Mouse (Mus musculus) limb, embryonic 14.5 days (tissue): ENCODE measurements around the gene Bcas2. TPM values are rescaled to one million over a fixed set of nuclear protein-coding genes. Genes with fewer than 3 reads are reported as not detected.

ENCODE experiments used
- ATAC-seq: fragments of 200-750 bp; cut with Nextera tagmentation; 2 replicates; pipeline ENCODE4 v1.8.0; 2017; ENCODE audit warnings: low read depth, moderate number of reproducible peaks, moderate TSS enrichment; ENCODE audit not compliant: low FRiP score
- DNase-seq: peaks from one replicate; pipeline ENCODE4 v3.0.0-alpha.2; 2015; ENCODE audit warnings: low spot score
- H3K27ac ChIP-seq: fragments of 300-500 bp; sonication (generic); replicated peaks from 2 replicates; pipeline ENCODE4 v1.5.1; 2014; ENCODE audit warnings: low read depth, mild to moderate bottlenecking, low read length, moderate library complexity, mixed read lengths
- H3K27me3 ChIP-seq: fragments of 300-500 bp; sonication (generic); 2 replicates; pipeline ENCODE4 v1.6.1; 2014; ENCODE audit warnings: low read length, mixed read lengths; ENCODE audit not compliant: control insufficient read depth, insufficient read depth
- H3K36me3 ChIP-seq: fragments of 300-500 bp; sonication (generic); 2 replicates; pipeline ENCODE4 v1.6.1; 2014; ENCODE audit warnings: mild to moderate bottlenecking, low read length, moderate library complexity, mixed read lengths; ENCODE audit not compliant: control insufficient read depth, insufficient read depth
- H3K4me1 ChIP-seq: fragments of 300-500 bp; sonication (generic); 2 replicates; pipeline ENCODE4 v1.6.1; 2014; ENCODE audit warnings: antibody characterized with exemption, low read length, mixed read lengths; ENCODE audit not compliant: control insufficient read depth, insufficient read depth
- H3K4me2 ChIP-seq: fragments of 300-500 bp; sonication (generic); replicated peaks from 2 replicates; pipeline ENCODE4 v1.6.1; 2014; ENCODE audit warnings: low read depth, mild to moderate bottlenecking, low read length, moderate library complexity; ENCODE audit not compliant: severe bottlenecking
- H3K4me3 ChIP-seq: fragments of 300-500 bp; sonication (generic); replicated peaks from 2 replicates; pipeline ENCODE4 v1.5.1; 2014; ENCODE audit warnings: low read length
- H3K9ac ChIP-seq: fragments of 300-500 bp; sonication (generic); 2 replicates; pipeline ENCODE4 v1.6.1; 2014; ENCODE audit warnings: mild to moderate bottlenecking, low read depth, low read length, moderate library complexity; ENCODE audit not compliant: severe bottlenecking
- H3K9me3 ChIP-seq: fragments of 300-500 bp; sonication (generic); 2 replicates; pipeline ENCODE4 v1.6.1; 2016; ENCODE audit warnings: low read length; ENCODE audit not compliant: control insufficient read depth
- POLR2A ChIP-seq: fragments of 200-500 bp; IDR thresholded peaks from 2 replicates; pipeline ENCODE4 v1.8.0; 2012; ENCODE audit warnings: inconsistent platforms, mild to moderate bottlenecking, moderate library complexity, borderline replicate concordance; ENCODE audit not compliant: insufficient read depth, insufficient read length; ENCODE audit errors: extremely low read depth
- WGBS: fragments of 180-500 bp; shearing (Covaris S2); extraction: QIAGEN DNeasy Blood & Tissue Kit; methylation state at CpG from one replicate; pipeline ENCODE4 v1.1.7; 2014; 5-methylcytosine and 5-hydroxymethylcytosine counted together
- polyA plus RNA-seq, 2 experiments: library from polyadenylated mRNA; depleted of rRNA in 1 of 2; stranded (reverse) in 1 of 2; unstranded in 1 of 2; fragments of >200 nt; fragmentation: Nextera tagmentation in 1 of 2; extraction: Ambion mirVana in 1 of 2; gene quantifications; 2 replicates each; pipeline versions ENCODE4 v1.2.1 to v1.2.3; 2012 to 2014

Bcas2 gene
- polyA plus RNA-seq, 2 experiments: 155 to 161 TPM

- Histone ChIP-seq H3K27ac (no peak overlapping the region), H3K9me3 (peaks cover 3% of the 10 kb centered on the region; the same call in 1 of the 2 replicates), H3K4me3 (no peak overlapping the region), H3K36me3 (no peaks in the 10 kb centered on the region), H3K4me1 (0 out of 2 replicates have a peak, but pooled peaks cover 7% of the 10 kb centered on the region), H3K4me2 (no peak overlapping the region), H3K9ac (no peak overlapping the region), H3K27me3 (no peaks in the 10 kb centered on the region)
- TF ChIP-seq POLR2A: no peak
- no peak for ATAC-seq
- WGBS: 85% methylated on average over 1 of the region's 1 CpGs
- no peak for DNase-seq
Observed at GRCm38 (mm10) chr3:103203554-103203953, 32.1 kb downstream of the Bcas2 start.

- Histone ChIP-seq H3K4me2 (no peak overlapping the region), H3K27ac (no peak overlapping the region), H3K36me3 (no peaks in the 10 kb centered on the region), H3K9me3 (peaks cover 3% of the 10 kb centered on the region; the same call in 1 of the 2 replicates), H3K9ac (no peak overlapping the region), H3K4me3 (no peak overlapping the region), H3K4me1 (0 out of 2 replicates have a peak, but pooled peaks cover under 1% of the 10 kb centered on the region), H3K27me3 (no peaks in the 10 kb centered on the region)
- DNase-seq (no peak), ATAC-seq (no peak)
- whole genome bisulfite sequencing: 91% methylated on average over 3 of the region's 3 CpGs
- no peak for TF ChIP-seq POLR2A
Observed at GRCm38 (mm10) chr3:103204445-103204844, 33.0 kb downstream of the Bcas2 start.

GRCm38 (mm10) chr3:103206393-103206792 is 34.9 kb downstream of the Bcas2 start:
- no peaks in the 10 kb centered on the region for H3K4me1 ChIP-seq
- no peak for ATAC-seq
- WGBS: 82% methylated on average over 6 of the region's 6 CpGs
- DNase-seq: no peak
- H3K9ac ChIP-seq: no peak overlapping the region
- TF ChIP-seq POLR2A: no peak
- H3K27ac ChIP-seq: no peak overlapping the region
- H3K27me3 ChIP-seq: no peaks in the 10 kb centered on the region
- no peak overlapping the region for H3K4me2 ChIP-seq
- H3K4me3 ChIP-seq: no peak overlapping the region
- no peaks in the 10 kb centered on the region for H3K36me3 ChIP-seq
- H3K9me3 ChIP-seq: no peaks in the 10 kb centered on the region

GRCm38 (mm10) chr3:103207749-103208148 is 36.3 kb downstream of the Bcas2 start:
- Histone ChIP-seq H3K4me1 (no peaks in the 10 kb centered on the region), H3K9me3 (no peaks in the 10 kb centered on the region), H3K27me3 (no peaks in the 10 kb centered on the region), H3K9ac (no peak overlapping the region), H3K4me2 (no peak overlapping the region), H3K36me3 (no peaks in the 10 kb centered on the region), H3K27ac (no peak overlapping the region), H3K4me3 (no peak overlapping the region)
- no peak for TF ChIP-seq POLR2A
- DNase-seq (no peak), ATAC-seq (no peak)
- WGBS: 55% methylated on average over 5 of the region's 5 CpGs

DNA sequence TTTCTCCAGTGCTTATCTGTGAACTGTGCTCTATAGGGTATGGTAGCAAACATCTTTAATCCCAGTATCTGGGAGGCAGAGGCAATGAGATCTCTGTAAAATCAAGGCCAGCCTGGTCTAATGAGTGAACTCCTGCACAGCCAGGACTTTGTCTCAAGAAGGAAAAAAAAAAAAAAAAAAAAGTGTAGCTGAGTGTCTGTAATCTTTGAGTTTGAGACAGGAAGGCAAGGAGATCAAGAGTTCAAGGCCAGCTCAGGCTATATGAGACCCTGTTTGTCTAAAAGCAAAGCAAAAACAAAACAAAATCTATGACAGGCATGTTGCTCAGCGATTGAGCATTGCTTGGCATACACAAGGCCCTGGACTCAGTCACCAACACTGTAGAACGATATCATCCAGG is 36.8 kb downstream of the Bcas2 start:
- TF ChIP-seq POLR2A: no peak
- Histone ChIP-seq H3K4me1 (no peaks in the 10 kb centered on the region), H3K9ac (no peak overlapping the region), H3K36me3 (no peaks in the 10 kb centered on the region), H3K27ac (no peak overlapping the region), H3K4me3 (no peak overlapping the region), H3K9me3 (no peaks in the 10 kb centered on the region), H3K27me3 (no peaks in the 10 kb centered on the region), H3K4me2 (no peak overlapping the region)
- ATAC-seq: no peak
- 80% methylated on average over 2 of the region's 2 CpGs for WGBS
- DNase-seq: no peak

DNA sequence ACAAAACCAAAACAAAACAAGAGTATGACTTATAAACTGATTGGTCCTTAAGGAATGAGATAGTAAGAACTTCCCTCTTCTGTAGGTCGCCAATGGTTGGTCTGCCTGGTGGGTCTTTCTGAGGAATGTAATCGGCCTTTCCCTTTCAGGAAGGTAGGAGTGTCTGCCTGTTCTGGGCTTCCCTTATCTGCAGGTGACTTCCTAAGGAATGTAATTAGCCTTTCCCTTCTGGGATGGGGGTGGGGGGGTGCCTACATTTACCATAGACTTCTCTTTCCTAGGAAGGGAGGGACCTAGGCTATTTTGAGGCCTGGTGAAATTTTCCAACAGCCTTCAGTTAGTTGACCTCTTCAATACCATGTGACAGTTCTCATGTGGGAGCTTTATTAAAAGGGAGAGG is 39.6 kb downstream of the Bcas2 start:
- ATAC-seq (no peak), DNase-seq (no peak)
- Histone ChIP-seq H3K36me3 (no peaks in the 10 kb centered on the region), H3K4me2 (no peak overlapping the region), H3K27ac (no peak overlapping the region), H3K9me3 (no peaks in the 10 kb centered on the region), H3K27me3 (no peaks in the 10 kb centered on the region), H3K4me1 (peaks cover 7% of the 10 kb centered on the region; the same call in 1 of the 2 replicates), H3K9ac (no peak overlapping the region), H3K4me3 (no peak overlapping the region)
- no peak for TF ChIP-seq POLR2A
- WGBS: 89% methylated on average over 2 of the region's 2 CpGs
